Mouse (Mus musculus) left cerebral cortex, postnatal 36 days (tissue): ENCODE measurements around the gene Btf3. TPM values are rescaled to one million over a fixed set of nuclear protein-coding genes. Genes with fewer than 3 reads are reported as not detected.

ENCODE experiments used
- DNase-seq, 2 experiments: peaks; one replicate each; pipeline ENCODE4 v3.0.0; 2021 to 2022; ENCODE audit warnings: low spot score in 2 of 2, mixed read lengths in 1 of 2
- intact Hi-C: fragments of 180-260 bp; cut with DNase I; formaldehyde crosslinking; loops from one replicate; pipeline ENCODE4 v1.15.1; 2025
- total RNA-seq, 2 experiments: library from RNA; stranded (reverse); gene quantifications; 2 replicates each; pipeline ENCODE4 v1.2.3; 2021

Btf3 gene
- total RNA-seq, 2 experiments from 2014 or later = 170 to 181 TPM

GRCm38 (mm10) chr13:98291712-98292111 lies 25.1 kb downstream of the Btf3 start:
- intact Hi-C loops = no loop called here
- DNase-seq = no peak

GRCm38 (mm10) chr13:98290719-98291118 lies 26.1 kb downstream of the Btf3 start:
- intact Hi-C loops = no loop called here
- no peak for DNase-seq

- intact Hi-C loops = no loop called here
- DNase-seq = no peak
These were observed 35.7 kb downstream of the Btf3 start for GRCm38 (mm10) chr13:98280990-98281650.

- intact Hi-C loops = no loop called here
These were observed 37.1 kb downstream of the Btf3 start, which contains the start of gene Gm21976 for GRCm38 (mm10) chr13:98279686-98280085. Gene Gm21976, plus strand, starts transcription at chr13:98279887.

GRCm38 (mm10) chr13:98277501-98277900 lies 39.3 kb downstream of the Btf3 start:
- intact Hi-C loops = no loop called here
- DNase-seq = no peak

More at GRCm38 (mm10) chr13:98279686-98280085, 37.1 kb downstream of the Btf3 start, which contains the start of gene Gm21976:
- no peak for DNase-seq

GRCm38 (mm10) chr13:98276253-98276652 lies 40.6 kb downstream of the Btf3 start:
- intact Hi-C loops = no loop called here

GRCm38 (mm10) chr13:98275646-98276045 lies 41.2 kb downstream of the Btf3 start:
- intact Hi-C loops = no loop called here

More at GRCm38 (mm10) chr13:98276253-98276652, 40.6 kb downstream of the Btf3 start:
- DNase-seq = no peak

GRCm38 (mm10) chr13:98274023-98274422 lies 42.8 kb downstream of the Btf3 start:
- intact Hi-C loops = no loop called here
- DNase-seq = no peak

More at GRCm38 (mm10) chr13:98275646-98276045, 41.2 kb downstream of the Btf3 start:
- DNase-seq = no peak

- DNase-seq = no peak
- intact Hi-C loops = loop anchor here (5.0 kb wide), 1 partner anchor 53 kb away; the partner anchor contains the start of gene Btf3
These were observed 52.7 kb downstream of the Btf3 start for GRCm38 (mm10) chr13:98264111-98264510.

GRCm38 (mm10) chr13:98263458-98263987 lies 53.3 kb downstream of the Btf3 start:
- intact Hi-C loops = loop anchor here (5.0 kb wide), 1 partner anchor 54 kb away; the partner anchor contains the start of gene Btf3
- no peak for DNase-seq

- peak; percentile 99 for DNase-seq
- intact Hi-C loops = loop anchor here (5.0 kb wide), 1 partner anchor 54 kb away; the partner anchor contains the start of gene Btf3
These were observed 54.0 kb downstream of the Btf3 start, which contains the start of the genes Utp15 and Ankra2 for GRCm38 (mm10) chr13:98262636-98263457. Gene Utp15, minus strand, starts transcription at chr13:98263041. Gene Ankra2, plus strand, starts transcription at chr13:98263074.

Other genes starting within 250 kb of the Btf3 start
- gene Arhgef28, start 110.6 kb downstream of the Btf3 start, total RNA-seq = 10 to 100 TPM; 33.0 to 40.7 TPM
- gene Utp15, start 54.0 kb downstream of the Btf3 start, total RNA-seq = 10 to 100 TPM; 19.5 to 21.2 TPM
- 10 to 100 TPM; 48.3 to 53.0 TPM for gene Ankra2, start 53.9 kb downstream of the Btf3 start, total RNA-seq
- gene Gm21976, start 37.1 kb downstream of the Btf3 start, total RNA-seq = not detected
- 1 to 10 TPM; 1.1 to 2.1 TPM for gene Foxd1, start 37.2 kb upstream of the Btf3 start, total RNA-seq
- gene Gm10320, start 175.0 kb upstream of the Btf3 start, total RNA-seq = not detected